Mouse (Mus musculus): ENCODE results near the gene Pitpnb.

DNA sequence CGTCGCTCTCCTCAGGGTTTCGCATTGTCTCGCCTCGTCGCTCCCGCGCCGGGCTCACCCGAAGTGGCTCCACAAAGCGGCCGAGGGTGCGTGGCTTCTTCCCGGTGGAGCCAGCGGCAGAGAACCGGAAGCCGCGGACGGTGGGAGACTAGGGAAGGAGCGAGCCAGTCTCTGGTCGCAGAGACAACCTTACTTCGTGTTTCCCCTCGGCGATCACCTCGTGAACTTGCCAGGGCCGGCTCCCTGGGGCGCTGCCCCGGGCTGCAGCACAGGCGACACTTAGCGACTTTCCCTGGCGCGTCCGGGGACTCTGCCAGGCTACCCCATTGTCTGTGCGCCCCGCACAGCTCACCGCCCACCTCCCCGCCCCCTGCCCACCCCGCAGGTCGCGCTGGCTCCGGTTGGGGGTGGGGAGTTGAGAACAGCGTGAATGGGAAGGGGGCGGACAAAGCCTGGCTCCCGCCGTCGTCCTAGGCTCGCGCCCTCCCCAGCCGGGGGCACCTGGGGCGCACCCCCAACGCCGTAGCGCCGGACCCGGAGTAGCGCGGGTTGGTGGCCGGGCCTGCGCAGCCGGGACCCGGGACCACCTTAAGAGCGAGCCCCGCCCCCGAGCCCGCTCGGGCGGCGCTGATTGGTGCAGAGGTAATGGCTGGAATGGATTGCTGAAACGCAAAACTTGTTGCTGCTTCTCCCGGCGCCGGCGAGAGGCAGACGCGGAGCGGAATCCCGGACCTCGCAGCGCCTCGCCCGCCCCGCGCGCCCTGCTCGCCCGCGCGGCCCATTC lies 86.2 kb downstream of the Pitpnb start, which contains the start of gene Mn1:
- TF ChIP-seq CTCF (IDR thresholded peaks at IDR 0.05; ENCODE audit: low read depth, low read length) (no peak), GATA1 (IDR thresholded peaks at IDR 0.05; ENCODE audit: borderline replicate concordance, low read length) (no peak), POLR2AphosphoS5 (IDR thresholded peaks at IDR 0.05; ENCODE audit: insufficient replicate concordance, low read depth, low read length) (no peak), GATA2 (IDR thresholded peaks at IDR 0.05; ENCODE audit: borderline replicate concordance, low read depth, low read length) (no peak)

Measured in G1E (cell line).